Mouse (Mus musculus) olfactory bulb, adult 2 months (tissue): Measurements from ENCODE around the gene Rbm25.

Experiments
- CTCF ChIP-seq: fragments of 200-500 bp; IDR thresholded peaks from 2 replicates; pipeline ENCODE4 v1.5.1; 2012; ENCODE audit warnings: low read depth, mild to moderate bottlenecking, low read length, moderate library complexity; ENCODE audit not compliant: insufficient read depth
- POLR2A ChIP-seq: fragments of 200-500 bp; IDR thresholded peaks from 2 replicates; pipeline ENCODE4 v1.6.1; 2012; ENCODE audit warnings: mild to moderate bottlenecking, low read depth, low read length, moderate library complexity; ENCODE audit not compliant: insufficient read depth

DNA sequence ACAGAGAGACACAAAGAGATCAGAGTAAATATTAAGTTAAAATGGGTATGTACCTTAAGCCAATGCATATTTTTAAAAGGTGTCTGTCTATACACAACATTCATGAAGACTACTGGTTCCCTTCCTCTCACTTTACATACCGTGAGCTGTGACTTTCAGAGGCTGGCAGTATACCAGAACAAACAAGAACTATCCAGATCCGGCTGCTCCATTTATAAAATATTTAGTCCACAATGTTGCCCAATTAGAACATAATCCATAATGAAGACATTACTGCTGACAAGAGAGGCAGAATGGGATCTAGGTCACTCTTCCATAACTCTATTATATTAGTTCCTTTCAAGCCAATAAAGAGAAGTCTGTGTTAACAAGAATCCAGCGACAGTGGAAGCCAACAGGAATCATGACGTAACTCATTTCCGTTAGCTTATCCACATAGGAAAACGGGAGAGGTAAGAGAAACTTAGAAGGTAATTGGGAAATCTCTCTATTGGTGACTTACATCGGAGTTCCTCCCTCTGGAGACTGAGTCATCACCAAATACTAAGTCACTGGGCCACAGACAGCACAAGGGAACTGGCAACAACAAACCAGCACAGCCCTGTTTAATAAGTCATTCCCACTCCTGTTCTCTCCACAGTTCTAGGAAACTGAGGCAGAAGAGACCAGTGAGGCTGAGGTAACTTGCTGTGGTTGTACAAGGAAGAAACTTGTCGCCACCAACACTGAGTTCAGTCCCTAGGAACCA lies 39.1 kb upstream of the Rbm25 start:
- TF ChIP-seq CTCF (no peak), POLR2A (no peak)
